Mouse (Mus musculus): ENCODE measurements around the gene Gm20521. TPM values are rescaled to one million over a fixed set of nuclear protein-coding genes. Genes with fewer than 3 reads are reported as not detected.
A peak's percentile ranks its signal among the peaks of the same experiment; 100 is the strongest.

The Gm20521 gene
- 0.33 TPM in 1 of 2 replicates, not detected in the other for polyA plus RNA-seq (2015; fragmentation: Nextera tagmentation; extraction: Ambion mirVana)

DNA sequence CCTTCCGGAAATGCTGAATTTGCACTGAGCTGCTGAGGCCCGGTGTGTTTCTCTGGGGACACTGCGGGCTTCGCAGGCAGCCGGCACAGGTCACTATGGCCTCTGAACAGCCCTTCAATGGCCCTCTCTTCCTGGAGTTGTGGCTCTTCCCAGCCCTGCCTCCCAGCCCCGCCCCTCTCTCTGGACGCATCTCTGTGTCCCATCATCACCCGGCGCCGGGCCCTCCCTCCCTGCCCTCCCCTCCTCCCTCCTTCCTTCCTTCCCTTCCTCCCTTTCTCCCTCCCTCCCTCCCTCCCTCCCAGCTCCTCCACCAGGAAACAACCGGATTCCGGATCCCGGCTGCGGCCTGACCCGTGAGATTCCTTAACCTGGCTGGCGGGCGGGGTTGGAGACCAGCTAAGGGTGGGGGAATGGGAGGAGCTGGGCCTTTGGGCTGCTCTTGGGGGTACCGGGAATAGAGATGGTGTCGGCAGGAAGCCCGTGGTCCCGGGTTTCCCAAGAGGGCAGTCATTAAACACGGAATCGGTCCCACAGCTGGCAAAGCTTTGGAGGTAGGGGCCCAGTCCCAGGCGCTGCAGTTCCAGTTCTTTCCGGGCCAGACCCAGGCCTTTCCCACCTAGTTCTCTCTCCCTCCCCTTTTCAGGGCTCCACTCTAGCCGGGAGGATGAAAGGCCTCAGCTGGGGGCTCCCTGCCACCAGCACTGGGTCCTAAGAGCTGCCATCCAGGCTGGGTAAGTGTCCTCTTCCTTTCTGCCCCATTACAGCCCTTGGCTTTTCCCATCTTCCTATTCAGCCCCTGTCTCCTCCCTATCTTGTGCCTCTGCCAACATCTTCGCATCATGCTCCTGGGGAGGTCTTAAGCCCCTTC is at the start of gene Gm20521, which contains the start of gene Bcl2l2:
TSS of gene Gm20521 (plus strand) at position 288 of the 868 bp plus-strand sequence.
TSS of gene Bcl2l2 (plus strand) at position 224 of the 868 bp plus-strand sequence.
- Histone ChIP-seq H3K4me2 (peak within 1 kb of the TSS; percentile 70), H3K27ac (peak within 1 kb of the TSS; percentile 94), H3K36me3 (peaks cover 19% of the 10 kb centered on the region), H3K9ac (peak within 1 kb of the TSS; percentile 77), H3K9me3 (no peaks in the 10 kb centered on the region), H3K27me3 (peaks cover 7% of the 10 kb centered on the region), H3K4me3 (peak within 1 kb of the TSS; percentile 67), H3K4me1 (peaks cover 26% of the 10 kb centered on the region)
- peak; percentile 86 for ATAC-seq (ENCODE audit: insufficient number of reproducible peaks, low FRiP score, low TSS enrichment, low read depth)
- under 1% methylated on average over 27 of the region's 27 CpGs for WGBS

- no peak overlapping the region for H3K9ac ChIP-seq
These were observed 39.8 kb upstream of the Gm20521 start for GRCm38 (mm10) chr14:54843461-54843860.

GRCm38 (mm10) chr14:54855726-54856125 is 27.5 kb upstream of the Gm20521 start:
- no peaks in the 10 kb centered on the region for H3K4me1 ChIP-seq
- no peak for ATAC-seq (ENCODE audit: insufficient number of reproducible peaks, low FRiP score, low TSS enrichment, low read depth)
- H3K9me3 ChIP-seq = no peaks in the 10 kb centered on the region
- 95% methylated on average over 3 of the region's 3 CpGs for WGBS
- no peak overlapping the region for H3K27ac ChIP-seq
- H3K9ac ChIP-seq = no peak overlapping the region
- no peak overlapping the region for H3K4me2 ChIP-seq
- no peaks in the 10 kb centered on the region for H3K27me3 ChIP-seq
- peaks cover 23% of the 10 kb centered on the region for H3K36me3 ChIP-seq
- no peak overlapping the region for H3K4me3 ChIP-seq

More at GRCm38 (mm10) chr14:54843461-54843860, 39.8 kb upstream of the Gm20521 start:
- no peak overlapping the region for H3K4me3 ChIP-seq
- no peak for ATAC-seq (ENCODE audit: insufficient number of reproducible peaks, low FRiP score, low TSS enrichment, low read depth)
- no peaks in the 10 kb centered on the region for H3K27me3 ChIP-seq
- H3K4me2 ChIP-seq = no peak overlapping the region
- no peaks in the 10 kb centered on the region for H3K9me3 ChIP-seq
- no peaks in the 10 kb centered on the region for H3K36me3 ChIP-seq
- no peak overlapping the region for H3K27ac ChIP-seq
- no peaks in the 10 kb centered on the region for H3K4me1 ChIP-seq
- WGBS = 3% methylated on average over 4 of the region's 4 CpGs

GRCm38 (mm10) chr14:54856703-54857102 is 26.5 kb upstream of the Gm20521 start:
- H3K9me3 ChIP-seq = no peaks in the 10 kb centered on the region
- H3K4me1 ChIP-seq = no peaks in the 10 kb centered on the region
- H3K9ac ChIP-seq = no peak overlapping the region
- 84% methylated on average over 7 of the region's 7 CpGs for WGBS
- H3K36me3 ChIP-seq = peaks cover 23% of the 10 kb centered on the region
- ATAC-seq (ENCODE audit: insufficient number of reproducible peaks, low FRiP score, low TSS enrichment, low read depth) = no peak
- no peak overlapping the region for H3K4me2 ChIP-seq
- H3K27me3 ChIP-seq = no peaks in the 10 kb centered on the region
- no peak overlapping the region for H3K4me3 ChIP-seq
- H3K27ac ChIP-seq = no peak overlapping the region

DNA sequence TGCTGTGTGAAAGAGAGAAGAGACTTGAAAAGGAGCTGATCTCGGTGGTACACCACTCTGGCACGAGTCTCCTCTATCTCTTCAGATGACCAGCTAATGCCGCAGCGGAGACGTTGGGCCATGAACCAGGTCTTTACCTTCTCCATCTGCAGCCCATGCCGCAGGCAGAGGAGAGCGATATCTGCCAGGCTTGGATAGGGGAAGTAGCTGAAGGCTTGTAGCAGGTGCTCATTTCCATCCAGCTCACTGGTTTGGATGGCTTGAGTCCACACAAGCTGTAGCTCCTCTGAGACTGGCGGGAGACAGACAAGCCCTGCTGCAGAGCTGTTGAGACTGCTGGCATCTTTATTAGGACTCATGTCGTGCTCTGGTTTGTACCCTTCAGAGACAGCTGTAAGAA is 25.4 kb upstream of the Gm20521 start:
- no peak overlapping the region for H3K9ac ChIP-seq
- H3K27me3 ChIP-seq = no peaks in the 10 kb centered on the region
- H3K4me3 ChIP-seq = no peak overlapping the region
- ATAC-seq (ENCODE audit: insufficient number of reproducible peaks, low FRiP score, low TSS enrichment, low read depth) = no peak
- WGBS = 87% methylated on average over 9 of the region's 9 CpGs
- H3K4me1 ChIP-seq = no peaks in the 10 kb centered on the region
- peaks cover 23% of the 10 kb centered on the region for H3K36me3 ChIP-seq
- no peaks in the 10 kb centered on the region for H3K9me3 ChIP-seq
- no peak overlapping the region for H3K4me2 ChIP-seq
- no peak overlapping the region for H3K27ac ChIP-seq

DNA sequence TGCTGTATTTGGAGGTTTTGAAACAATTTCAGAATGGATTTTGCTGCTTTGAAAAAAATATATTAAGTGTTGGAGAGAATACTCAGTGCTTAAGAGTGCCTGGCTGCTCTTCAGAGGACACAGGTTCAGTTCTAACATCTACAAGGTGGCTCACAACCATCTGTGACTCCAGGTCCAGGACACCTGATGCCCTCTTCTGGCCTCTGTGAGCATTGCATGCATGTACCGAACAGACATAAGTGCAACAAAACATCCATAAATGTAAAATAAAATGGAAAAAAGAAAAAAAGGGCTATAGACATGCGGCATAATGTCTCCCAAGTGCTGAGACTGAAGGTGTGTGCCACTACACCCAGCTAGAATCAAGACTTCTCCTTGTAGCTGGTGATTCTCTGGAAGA is 22.7 kb upstream of the Gm20521 start:
- 42% methylated on average over 2 of the region's 2 CpGs for WGBS
- H3K27ac ChIP-seq = no peak overlapping the region
- H3K36me3 ChIP-seq = peaks cover 18% of the 10 kb centered on the region
- H3K4me2 ChIP-seq = no peak overlapping the region
- H3K9me3 ChIP-seq = no peaks in the 10 kb centered on the region
- peaks cover 8% of the 10 kb centered on the region; the same call in 1 of the 2 replicates for H3K4me1 ChIP-seq
- H3K27me3 ChIP-seq = no peaks in the 10 kb centered on the region
- H3K9ac ChIP-seq = no peak overlapping the region
- no peak overlapping the region for H3K4me3 ChIP-seq
- no peak for ATAC-seq (ENCODE audit: insufficient number of reproducible peaks, low FRiP score, low TSS enrichment, low read depth)

DNA sequence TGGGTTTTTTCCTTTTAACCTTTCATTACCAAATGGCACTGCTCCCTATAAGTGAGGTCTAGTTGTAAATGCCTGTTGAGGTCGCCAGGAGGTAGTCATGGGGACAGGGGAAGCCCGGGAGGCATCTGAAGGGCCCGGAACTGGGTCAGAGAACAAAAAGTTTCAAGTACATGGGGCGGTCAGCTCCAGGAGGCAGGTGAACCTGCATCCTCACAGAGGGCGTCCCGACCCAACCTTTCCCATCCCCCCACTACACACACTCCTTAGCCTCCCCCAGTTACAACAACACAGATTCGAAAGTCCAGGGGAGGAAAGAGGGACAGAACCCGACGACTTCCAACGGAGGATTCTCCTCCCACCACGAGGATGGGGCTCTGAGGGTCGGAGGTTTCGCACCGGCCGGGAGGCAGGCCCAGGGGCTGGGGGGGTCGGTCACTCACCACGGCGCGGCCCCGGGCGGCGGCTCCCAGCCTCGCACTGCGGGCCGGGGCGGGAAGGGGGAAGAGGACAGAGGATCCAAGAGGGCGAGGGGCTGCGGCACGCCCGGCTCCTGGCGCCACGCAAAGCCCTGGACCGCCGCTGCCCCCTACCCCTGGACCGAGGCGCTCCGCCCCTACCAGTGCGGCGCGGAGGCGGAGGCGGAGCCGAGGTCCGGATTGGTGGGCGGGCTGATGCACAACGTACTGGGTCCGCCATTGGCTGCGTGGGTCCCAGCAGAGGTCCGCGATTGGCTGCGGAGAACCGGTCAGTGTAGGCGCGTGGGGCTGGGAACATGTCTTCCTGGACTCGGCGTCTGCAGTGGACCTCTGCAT is 19.5 kb upstream of the Gm20521 start:
- Histone ChIP-seq H3K4me1 (peaks cover 8% of the 10 kb centered on the region; the same call in 1 of the 2 replicates), H3K4me3 (peak overlapping the region; percentile 96), H3K27me3 (no peaks in the 10 kb centered on the region), H3K9ac (peak overlapping the region; percentile 89), H3K4me2 (peak overlapping the region; percentile 67), H3K27ac (peak overlapping the region; percentile 76), H3K9me3 (no peaks in the 10 kb centered on the region), H3K36me3 (no peaks in the 10 kb centered on the region)
- ATAC-seq (ENCODE audit: insufficient number of reproducible peaks, low FRiP score, low TSS enrichment, low read depth) = peak; percentile 100
- WGBS = under 1% methylated on average over 56 of the region's 56 CpGs

- ATAC-seq (ENCODE audit: insufficient number of reproducible peaks, low FRiP score, low TSS enrichment, low read depth) = no peak
- H3K4me3 ChIP-seq = peak overlapping the region; percentile 96
- no peaks in the 10 kb centered on the region for H3K27me3 ChIP-seq
- H3K9ac ChIP-seq = peak overlapping the region; percentile 89
- H3K9me3 ChIP-seq = no peaks in the 10 kb centered on the region
- WGBS = 15% methylated on average over 21 of the region's 21 CpGs
- H3K36me3 ChIP-seq = no peaks in the 10 kb centered on the region
- H3K4me2 ChIP-seq = peak overlapping the region; percentile 67
- peaks cover 8% of the 10 kb centered on the region; the same call in 1 of the 2 replicates for H3K4me1 ChIP-seq
- peak overlapping the region; percentile 67 for H3K27ac ChIP-seq
These were observed 18.8 kb upstream of the Gm20521 start for GRCm38 (mm10) chr14:54864313-54865036.

DNA sequence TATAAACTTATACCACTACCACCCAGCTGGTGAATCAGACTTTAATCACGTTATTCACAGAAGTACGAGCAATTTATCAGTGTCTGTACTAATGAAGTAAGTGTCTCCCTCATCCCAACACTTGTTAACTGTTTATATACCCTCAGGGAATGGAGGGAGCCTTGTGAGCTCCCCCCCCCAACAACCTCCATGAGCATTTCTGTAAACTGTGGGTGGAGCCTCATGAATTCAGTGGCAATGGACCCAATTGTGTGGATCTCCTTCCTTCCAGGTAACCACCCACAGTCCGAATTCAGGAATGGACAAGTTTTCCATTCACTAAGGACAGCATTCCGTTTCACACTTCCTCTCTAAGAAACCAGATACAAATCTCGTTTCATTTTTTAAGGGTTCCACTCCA is 17.6 kb upstream of the Gm20521 start:
- no peaks in the 10 kb centered on the region for H3K27me3 ChIP-seq
- no peak overlapping the region for H3K4me3 ChIP-seq
- 68% methylated on average over 5 of the region's 5 CpGs for WGBS
- H3K27ac ChIP-seq = no peak overlapping the region
- H3K9ac ChIP-seq = no peak overlapping the region
- no peaks in the 10 kb centered on the region for H3K9me3 ChIP-seq
- no peak for ATAC-seq (ENCODE audit: insufficient number of reproducible peaks, low FRiP score, low TSS enrichment, low read depth)
- peaks cover 8% of the 10 kb centered on the region; the same call in 1 of the 2 replicates for H3K4me1 ChIP-seq
- no peak overlapping the region for H3K4me2 ChIP-seq
- no peaks in the 10 kb centered on the region for H3K36me3 ChIP-seq

- WGBS = 49% methylated on average over 3 of the region's 3 CpGs
- no peaks in the 10 kb centered on the region for H3K36me3 ChIP-seq
- no peak overlapping the region for H3K27ac ChIP-seq
- H3K9ac ChIP-seq = no peak overlapping the region
- H3K4me3 ChIP-seq = no peak overlapping the region
- no peak for ATAC-seq (ENCODE audit: insufficient number of reproducible peaks, low FRiP score, low TSS enrichment, low read depth)
- H3K4me1 ChIP-seq = peaks cover 8% of the 10 kb centered on the region; the same call in 1 of the 2 replicates
- no peak overlapping the region for H3K4me2 ChIP-seq
- H3K27me3 ChIP-seq = no peaks in the 10 kb centered on the region
- H3K9me3 ChIP-seq = no peaks in the 10 kb centered on the region
These were observed 17.0 kb upstream of the Gm20521 start for GRCm38 (mm10) chr14:54866268-54866667.

DNA sequence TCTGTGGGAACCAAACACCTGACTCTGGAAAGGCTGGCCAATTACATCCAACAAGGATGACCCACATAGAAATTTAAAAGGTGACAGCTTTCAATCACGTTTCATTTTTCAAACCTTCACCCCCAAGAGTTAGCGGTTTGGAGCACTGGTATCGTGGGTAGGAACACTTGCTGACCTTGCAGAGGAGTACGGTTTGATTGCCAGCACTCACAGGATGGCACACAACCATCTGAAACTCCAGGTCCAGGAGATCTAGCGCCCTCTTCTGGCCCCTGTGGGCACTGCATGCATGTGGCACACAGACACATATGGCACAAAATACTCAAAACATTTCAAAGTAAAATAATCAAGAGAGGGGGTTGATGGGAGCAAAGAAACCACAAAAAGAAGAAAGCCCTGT is 16.3 kb upstream of the Gm20521 start:
- Histone ChIP-seq H3K36me3 (no peaks in the 10 kb centered on the region), H3K4me1 (peaks cover 8% of the 10 kb centered on the region; the same call in 1 of the 2 replicates), H3K27me3 (no peaks in the 10 kb centered on the region), H3K27ac (no peak overlapping the region), H3K4me2 (no peak overlapping the region), H3K9ac (no peak overlapping the region), H3K9me3 (no peaks in the 10 kb centered on the region), H3K4me3 (no peak overlapping the region)
- 59% methylated on average over 5 of the region's 5 CpGs for WGBS
- no peak for ATAC-seq (ENCODE audit: insufficient number of reproducible peaks, low FRiP score, low TSS enrichment, low read depth)

Measured in limb, embryonic 15.5 days (tissue).